Mouse (Mus musculus): ENCODE measurements around the gene Oscar.

DNA sequence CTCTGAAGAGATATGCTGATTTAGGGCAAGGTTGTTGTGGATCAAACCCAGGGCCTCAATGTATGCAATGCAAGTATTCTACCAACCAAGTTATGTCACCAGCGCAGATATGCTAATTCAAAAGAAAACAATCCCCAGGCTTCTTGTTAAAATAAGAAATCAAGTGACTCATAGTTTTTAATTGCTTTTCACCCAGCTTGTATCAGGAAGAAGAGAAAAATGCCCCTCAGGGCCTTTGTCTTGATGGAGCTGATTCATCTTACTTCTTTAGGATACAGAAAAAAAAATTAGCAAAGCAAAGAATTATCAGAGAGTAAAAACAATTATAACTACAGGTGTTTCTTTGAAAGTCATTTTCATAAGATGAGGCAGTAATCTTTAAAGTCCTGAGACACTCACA is 28.7 kb downstream of the Oscar start:
- no peak for TF ChIP-seq EP300 (IDR thresholded peaks at IDR 0.05)
- TF ChIP-seq CTCF (IDR thresholded peaks at IDR 0.05), result no peak
